Comparison of ENCODE assay signal across 28 mouse cellular contexts in genomic region chr13:8050930-8051495, GRCm38 (mm10).
"Had no signal": no experiment of that assay in that cellular context is flagged by ENCODE, and none has a peak within 500 bp of the region (broad histone marks: within the 10 kb centered on the region; RNA-seq: fewer than 3 reads in every experiment).

No protein-coding gene starts in this region.

- H3K4me1 ChIP-seq: embryonic facial prominence, embryonic 10.5 days; embryonic facial prominence, embryonic 12.5 days; embryonic facial prominence, embryonic 13.5 days; embryonic facial prominence, embryonic 15.5 days; forebrain, embryonic 10.5 days; forebrain, embryonic 12.5 days; forebrain, embryonic 13.5 days; forebrain, embryonic 15.5 days had no signal

- H3K27me3 ChIP-seq: embryonic facial prominence, embryonic 12.5 days; embryonic facial prominence, embryonic 13.5 days; embryonic facial prominence, embryonic 15.5 days; forebrain, embryonic 12.5 days; forebrain, embryonic 13.5 days; forebrain, embryonic 15.5 days had no signal

- H3K36me3 ChIP-seq: embryonic facial prominence, embryonic 10.5 days; embryonic facial prominence, embryonic 12.5 days; embryonic facial prominence, embryonic 13.5 days; embryonic facial prominence, embryonic 15.5 days; forebrain, embryonic 10.5 days; forebrain, embryonic 12.5 days; forebrain, embryonic 15.5 days had no signal

- H3K4me3 ChIP-seq: embryonic facial prominence, embryonic 10.5 days; embryonic facial prominence, embryonic 12.5 days; embryonic facial prominence, embryonic 13.5 days; embryonic facial prominence, embryonic 15.5 days; erythroblast, embryonic 14.5 days; forebrain, embryonic 10.5 days; forebrain, embryonic 12.5 days; forebrain, embryonic 13.5 days; forebrain, embryonic 15.5 days; gastrocnemius, adult 2 months had no signal

- H3K4me2 ChIP-seq: embryonic facial prominence, embryonic 12.5 days; embryonic facial prominence, embryonic 13.5 days; embryonic facial prominence, embryonic 15.5 days; forebrain, embryonic 12.5 days; forebrain, embryonic 13.5 days; forebrain, embryonic 15.5 days had no signal

- H3K9me3 ChIP-seq: embryonic facial prominence, embryonic 10.5 days; embryonic facial prominence, embryonic 12.5 days; embryonic facial prominence, embryonic 13.5 days; embryonic facial prominence, embryonic 15.5 days; forebrain, embryonic 10.5 days; forebrain, embryonic 12.5 days; forebrain, embryonic 13.5 days; forebrain, embryonic 15.5 days had no signal

- DNase-seq: cerebellum, adult 2 months; cerebellum, adult 8-10 months; cerebellum, adult 9-10 months; cerebellum, adult 9-11 months; cerebellum, postnatal 10 days; cerebellum, postnatal 14 days; cerebellum, postnatal 25 days; cerebellum, postnatal 36 days; embryo, embryonic 11 days; forebrain, postnatal 0 days; gastrocnemius, adult 2 months; gastrocnemius, postnatal 10 days; gastrocnemius, postnatal 14 days; gastrocnemius, postnatal 25 days; gastrocnemius, postnatal 36 days; heart, adult 11 months; heart, adult 18-20 months had no signal

- H3K9ac ChIP-seq: embryonic facial prominence, embryonic 12.5 days; embryonic facial prominence, embryonic 13.5 days; embryonic facial prominence, embryonic 15.5 days; forebrain, embryonic 12.5 days; forebrain, embryonic 13.5 days; forebrain, embryonic 15.5 days; forebrain, postnatal 0 days had no signal

- ATAC-seq: forebrain, embryonic 13.5 days; forebrain, embryonic 14.5 days; forebrain, embryonic 15.5 days; forebrain, embryonic 16.5 days; forebrain, postnatal 0 days had no signal

- H3K27ac ChIP-seq: embryonic facial prominence, embryonic 10.5 days; embryonic facial prominence, embryonic 12.5 days; embryonic facial prominence, embryonic 13.5 days; embryonic facial prominence, embryonic 15.5 days; forebrain, embryonic 10.5 days; forebrain, embryonic 12.5 days; forebrain, embryonic 13.5 days; forebrain, embryonic 15.5 days; gastrocnemius, adult 2 months had no signal
